Mouse (Mus musculus) bone marrow, adult 2 months (tissue): ENCODE measurements around the gene Lats1. TPM values are rescaled to one million over a fixed set of nuclear protein-coding genes. Genes with fewer than 3 reads are reported as not detected.

ENCODE experiments used
- H3K27ac ChIP-seq: fragments of 200-500 bp; 2 replicates; pipeline ENCODE4 v1.5.1; 2012; ENCODE audit warnings: low read depth, mild to moderate bottlenecking, control low read depth, inconsistent platforms, low read length; ENCODE audit not compliant: control insufficient read depth, poor library complexity, insufficient read depth
- H3K4me1 ChIP-seq: fragments of 200-500 bp; 2 replicates; pipeline ENCODE4 v1.6.1; 2011; ENCODE audit warnings: low read length; ENCODE audit not compliant: control insufficient read depth, insufficient read depth
- H3K4me3 ChIP-seq: fragments of 200-500 bp; replicated peaks from 2 replicates; pipeline ENCODE3; 2011; ENCODE audit warnings: mild to moderate bottlenecking, low read depth, low read length, control low read depth; ENCODE audit not compliant: control insufficient read depth
- CTCF ChIP-seq: fragments of 200-500 bp; IDR thresholded peaks from 2 replicates; pipeline ENCODE4 v1.5.1; 2011; ENCODE audit warnings: low read length, control low read depth; ENCODE audit not compliant: control insufficient read depth, insufficient read depth
- POLR2A ChIP-seq: fragments of 200-500 bp; IDR thresholded peaks from 2 replicates; pipeline ENCODE4 v1.6.1; 2011; ENCODE audit warnings: low read depth, mild to moderate bottlenecking, control low read depth, low read length, borderline replicate concordance; ENCODE audit not compliant: control insufficient read depth
- WGBS: fragments of 180-500 bp; shearing (Covaris S2); methylation state at CpG from one replicate; pipeline ENCODE4 v1.1.7; 2018; 5-methylcytosine and 5-hydroxymethylcytosine counted together
- polyA plus RNA-seq: library from polyadenylated mRNA; stranded (reverse); fragments of >200 nt; gene quantifications from 2 replicates; pipeline ENCODE4 v1.2.4, GENCODE M21; 2011; ENCODE audit warnings: low replicate concordance; ENCODE audit not compliant: missing spikeins, insufficient read depth, insufficient read length

Gene Lats1
- polyA plus RNA-seq, 1 experiment = 6.0 TPM

- no peak overlapping the region for H3K27ac ChIP-seq
- 78% methylated on average over 5 of the region's 5 CpGs for WGBS
Observed at GRCm38 (mm10) chr10:7710121-7710520, 29.1 kb downstream of the Lats1 start.

GRCm38 (mm10) chr10:7712506-7712905 lies 31.5 kb downstream of the Lats1 start:
- H3K27ac ChIP-seq = no peak overlapping the region
- H3K4me3 ChIP-seq = no peak overlapping the region
- WGBS = 91% methylated on average over 13 of the region's 13 CpGs
- H3K4me1 ChIP-seq = no peaks in the 10 kb centered on the region
- no peak for TF ChIP-seq POLR2A

More at GRCm38 (mm10) chr10:7710121-7710520, 29.1 kb downstream of the Lats1 start:
- H3K4me3 ChIP-seq = no peak overlapping the region
- H3K4me1 ChIP-seq = no peaks in the 10 kb centered on the region
- no peak for TF ChIP-seq CTCF
- no peak for TF ChIP-seq POLR2A

GRCm38 (mm10) chr10:7715056-7715455 lies 34.0 kb downstream of the Lats1 start:
- Histone ChIP-seq H3K4me1 (no peaks in the 10 kb centered on the region), H3K27ac (no peak overlapping the region), H3K4me3 (no peak overlapping the region)
- TF ChIP-seq POLR2A = no peak
- no peak for TF ChIP-seq CTCF
- WGBS = 85% methylated on average over 7 of the region's 7 CpGs

GRCm38 (mm10) chr10:7725751-7726500 lies 44.9 kb downstream of the Lats1 start, which contains the start of gene Katna1:
Gene Katna1, plus strand, starts transcription at chr10:7726000.
- TF ChIP-seq CTCF (no peak), POLR2A (peak; percentile 48; the same call in 1 of the 2 replicates)
- WGBS = under 1% methylated on average over 49 of the region's 49 CpGs
- Histone ChIP-seq H3K4me3 (peak within 1 kb of the TSS; percentile 83), H3K4me1 (no peaks in the 10 kb centered on the region; the same call in 1 of the 2 replicates), H3K27ac (peak within 1 kb of the TSS; percentile 69)

GRCm38 (mm10) chr10:7726501-7726812 lies 45.4 kb downstream of the Lats1 start:
- Histone ChIP-seq H3K27ac (peak overlapping the region; percentile 46), H3K4me3 (peak overlapping the region; percentile 83), H3K4me1 (no peaks in the 10 kb centered on the region; the same call in 1 of the 2 replicates)
- under 1% methylated on average over 8 of the region's 8 CpGs for WGBS
- TF ChIP-seq CTCF (no peak), POLR2A (no peak)

GRCm38 (mm10) chr10:7727011-7727410 lies 46.0 kb downstream of the Lats1 start:
- WGBS = 9% methylated on average over 3 of the region's 3 CpGs

GRCm38 (mm10) chr10:7731582-7731981 lies 50.6 kb downstream of the Lats1 start:
- H3K4me3 ChIP-seq = no peak overlapping the region
- TF ChIP-seq CTCF (no peak), POLR2A (no peak)
- H3K4me1 ChIP-seq = no peaks in the 10 kb centered on the region; the same call in 1 of the 2 replicates
- H3K27ac ChIP-seq = no peak overlapping the region

More at GRCm38 (mm10) chr10:7727011-7727410, 46.0 kb downstream of the Lats1 start:
- TF ChIP-seq POLR2A = no peak
- TF ChIP-seq CTCF = no peak
- Histone ChIP-seq H3K27ac (no peak overlapping the region), H3K4me1 (no peaks in the 10 kb centered on the region; the same call in 1 of the 2 replicates), H3K4me3 (peak overlapping the region; percentile 53)

GRCm38 (mm10) chr10:7737122-7737521 lies 56.1 kb downstream of the Lats1 start:
- no peak overlapping the region for H3K27ac ChIP-seq
- no peak overlapping the region for H3K4me3 ChIP-seq
- TF ChIP-seq CTCF (no peak), POLR2A (no peak)
- H3K4me1 ChIP-seq = no peaks in the 10 kb centered on the region
